Comparison of ENCODE assay signal across 8 mouse cellular contexts in the genomic region with DNA sequence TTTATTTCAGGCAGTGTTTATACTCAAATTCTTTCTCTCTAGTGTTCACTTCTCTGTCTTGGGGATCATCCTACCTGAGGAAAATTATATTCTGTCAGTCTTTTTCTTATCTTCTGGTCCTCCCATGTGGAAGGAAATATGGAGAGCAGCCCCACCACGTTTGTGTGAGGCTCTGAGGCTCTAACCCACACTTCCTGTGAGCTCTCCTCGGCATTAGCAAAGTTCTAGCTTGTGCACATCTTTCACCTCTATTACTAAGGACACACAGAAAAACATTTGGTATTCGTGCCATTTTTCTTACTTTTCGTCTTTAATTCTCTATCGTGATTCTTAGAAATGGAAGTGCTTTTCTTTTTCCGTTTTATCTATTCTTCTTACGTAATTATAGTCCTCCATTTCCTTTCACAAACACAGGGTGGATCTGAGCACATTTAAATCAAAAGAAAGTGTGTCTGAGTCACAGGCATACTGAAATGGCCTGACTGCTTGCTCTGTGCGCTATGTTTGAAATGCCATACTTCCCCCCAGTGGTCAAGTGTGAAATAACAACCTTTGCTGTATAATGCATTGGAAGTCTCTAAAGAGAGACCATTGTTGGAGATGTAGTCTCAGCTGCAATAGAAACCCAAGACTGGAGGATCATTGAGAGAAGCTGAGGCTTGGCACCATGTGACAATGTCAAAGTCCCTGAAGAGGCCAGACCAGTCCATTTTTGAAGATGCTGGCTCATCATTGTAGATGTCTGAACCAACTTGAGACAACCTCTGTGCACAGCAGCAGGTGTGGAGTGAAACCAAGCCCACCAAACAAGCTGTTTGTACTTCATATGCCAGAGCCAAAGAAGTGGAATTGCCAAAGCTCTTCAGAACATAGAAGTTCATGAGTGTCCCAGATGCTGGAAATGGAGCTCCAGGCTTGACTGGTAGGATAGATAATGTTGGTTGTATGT. TPM values are rescaled to one million over a fixed set of nuclear protein-coding genes. Genes with fewer than 3 reads are reported as not detected.
DNase-seq lines count a peak whose midpoint lies in the region; ATAC-seq and TF ChIP-seq lines count a peak whose summit lies in the region.

No protein-coding gene starts in this region.

- no peaks in the 10 kb centered on the region for H3K4me1 ChIP-seq in forebrain, embryonic 12.5 days
- no peaks in the 10 kb centered on the region for H3K4me1 ChIP-seq in lung, embryonic 14.5 days (ENCODE audit: insufficient read depth)

- H3K9me3 ChIP-seq in forebrain, embryonic 12.5 days = no peaks in the 10 kb centered on the region
- no peaks in the 10 kb centered on the region for H3K9me3 ChIP-seq in lung, embryonic 14.5 days (ENCODE audit: low read depth, low read length)

- H3K27ac ChIP-seq in forebrain, embryonic 12.5 days = no peak overlapping the region
- no peak overlapping the region for H3K27ac ChIP-seq in lung, embryonic 14.5 days (ENCODE audit: low read depth)

- H3K36me3 ChIP-seq in forebrain, embryonic 12.5 days (replicated peaks) = no peaks in the 10 kb centered on the region
- no peaks in the 10 kb centered on the region for H3K36me3 ChIP-seq in lung, embryonic 14.5 days (ENCODE audit: insufficient read depth)

- H3K4me3 ChIP-seq in forebrain, embryonic 12.5 days (replicated peaks) = no peak overlapping the region
- H3K4me3 ChIP-seq in lung, embryonic 14.5 days (ENCODE audit: low read depth, low read length) = no peak overlapping the region

- peak; percentile 85 for TF ChIP-seq CTCF in lung, embryonic 14.5 days (IDR thresholded peaks at IDR 0.05; ENCODE audit: low read depth)

- DNase-seq in Muller cell, postnatal 12 days (ENCODE audit: inconsistent ontology term) = peak; percentile 75
- peak; percentile 79 to 85 for DNase-seq in heart, postnatal 10 days
- DNase-seq in kidney, postnatal 4 days = peak; percentile 40 to 59
- peak; percentile 92 for DNase-seq in lung, embryonic 14.5 days
- peak; percentile 87 for DNase-seq in retina, postnatal 1 day
- peak; percentile 21 to 51 for DNase-seq in urinary bladder, postnatal 36 days (ENCODE audit: low spot score in 2 of 2)

- WGBS in forebrain, embryonic 12.5 days = 24% methylated on average over 8 of the region's 8 CpGs
- 20% methylated on average over 8 of the region's 8 CpGs for WGBS in lung, embryonic 14.5 days

- intact Hi-C loops in heart, postnatal 10 days (cut with DNase I) = loop anchor here (1.0 to 5.0 kb wide), 3 partner anchors 87 to 779 kb away; no protein-coding TSS in a partner anchor

- H3K27me3 ChIP-seq in forebrain, embryonic 12.5 days = no peaks in the 10 kb centered on the region
- H3K27me3 ChIP-seq in lung, embryonic 14.5 days (ENCODE audit: insufficient read depth, low read length) = no peaks in the 10 kb centered on the region

- no peak overlapping the region for H3K4me2 ChIP-seq in forebrain, embryonic 12.5 days
- 0 out of 2 replicates have a peak overlapping the region, but pooled peaks have one; percentile 20 for H3K4me2 ChIP-seq in lung, embryonic 14.5 days

- peak; percentile 79 for ATAC-seq in cerebellum, adult (ENCODE audit: insufficient number of reproducible peaks, low FRiP score, low TSS enrichment)
- peak; percentile 94 for ATAC-seq in forebrain, embryonic 12.5 days (ENCODE audit: low FRiP score)
- ATAC-seq in lung, embryonic 14.5 days (ENCODE audit: insufficient read depth) = peak; percentile 95

- H3K9ac ChIP-seq in forebrain, embryonic 12.5 days = 0 out of 2 replicates have a peak overlapping the region, but pooled peaks have one; percentile 17
- no peak overlapping the region for H3K9ac ChIP-seq in lung, embryonic 14.5 days

RNA-seq across cellular contexts. Expression of a gene that starts 52.1 kb away (rescaled TPM):
- 0.76 and 1.00 TPM in 2 replicates for polyA plus RNA-seq in forebrain, embryonic 12.5 days (2016; fragmentation: Nextera tagmentation; extraction: Ambion mirVana)
- 1 to 10 TPM; 3.0 to 3.2 TPM for total RNA-seq in heart, postnatal 10 days (2021)
- 1.0 and 1.3 TPM in 2 replicates for polyA plus RNA-seq in lung, embryonic 14.5 days (2014; fragmentation: Nextera tagmentation; extraction: Ambion mirVana)

Comparison
In these comparisons a context has a peak if more than half of its experiments do, and no peak if none do; other contexts are left out.
1. DNase-seq: peak in every context shown above with its lines; median percentile 92 in lung, embryonic 14.5 days; 87 in retina, postnatal 1 day; 82 in heart, postnatal 10 days; 75 in Muller cell, postnatal 12 days; 50 in kidney, postnatal 4 days; 36 in urinary bladder, postnatal 36 days.